Mouse (Mus musculus): Measurements from ENCODE around the gene 2200002J24Rik.
"Not testable (repeated sequence)": the region's sequence is repeated elsewhere in the genome, so short reads cannot be mapped to it uniquely, and the experiment has no call there.

Gene 2200002J24Rik

GRCm38 (mm10) chr7:30728739-30729395, 30.1 kb downstream of the 2200002J24Rik start:
- DNase-seq (ENCODE audit: low read depth, low spot score) = peak; percentile 44

GRCm38 (mm10) chr7:30729396-30730063, 30.8 kb downstream of the 2200002J24Rik start, which contains the start of gene Tmem147:
Gene Tmem147, minus strand, starts transcription at chr7:30729540.
- DNase-seq (ENCODE audit: low read depth, low spot score) = peak; percentile 96

DNA sequence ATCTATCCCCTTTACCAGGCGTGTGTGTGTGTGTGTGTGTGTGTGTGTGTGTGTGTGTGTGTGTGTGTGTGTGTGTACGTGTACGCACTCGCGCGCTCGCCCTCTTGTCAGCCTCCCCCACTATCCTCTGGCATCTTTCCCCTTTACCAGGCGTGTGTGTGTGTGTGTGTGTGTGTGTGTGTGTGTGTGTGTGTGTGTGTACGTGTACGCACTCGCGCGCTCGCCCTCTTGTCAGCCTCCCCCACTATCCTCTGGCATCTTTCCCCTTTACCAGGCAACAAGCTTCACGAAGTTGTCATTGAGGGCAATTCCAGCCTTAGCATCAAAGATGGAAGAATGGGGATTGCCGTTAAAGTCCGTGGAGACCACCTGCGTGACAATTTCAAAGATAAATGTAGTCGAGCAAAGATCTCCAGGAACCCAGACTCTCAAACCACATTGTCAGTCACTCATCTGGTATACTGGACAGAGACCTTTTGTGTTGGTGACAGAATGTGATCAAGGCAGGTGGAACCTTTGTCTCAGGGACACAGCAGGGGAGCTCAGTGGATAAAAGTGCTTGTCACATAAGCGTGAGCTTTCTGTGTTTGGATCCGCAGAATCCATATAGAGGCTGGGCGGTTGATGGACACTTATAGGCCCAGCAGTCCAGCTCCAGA, 31.5 kb downstream of the 2200002J24Rik start:
- DNase-seq (ENCODE audit: low read depth, low spot score) = peak; percentile 24

DNA sequence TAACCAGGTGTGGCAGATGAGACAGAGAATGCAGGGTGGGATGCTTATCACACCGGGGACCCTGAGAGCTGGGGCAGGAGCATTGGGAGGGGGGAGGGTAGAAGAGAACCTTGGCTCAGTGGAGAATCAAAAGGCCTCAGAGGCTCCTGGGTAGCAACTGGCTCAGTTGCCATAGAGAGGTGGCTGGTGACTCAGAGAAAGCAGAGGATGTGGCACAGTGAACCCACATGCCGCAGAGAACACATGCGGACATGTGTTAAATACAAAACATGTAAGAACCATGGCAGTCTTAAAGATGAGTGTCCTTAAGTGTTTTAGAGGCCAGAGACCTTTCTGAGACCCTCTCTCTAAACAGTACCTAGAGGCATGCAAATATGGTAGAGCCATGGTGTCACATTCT, 37.5 kb downstream of the 2200002J24Rik start:
- no peak for DNase-seq (ENCODE audit: low read depth, low spot score)

DNA sequence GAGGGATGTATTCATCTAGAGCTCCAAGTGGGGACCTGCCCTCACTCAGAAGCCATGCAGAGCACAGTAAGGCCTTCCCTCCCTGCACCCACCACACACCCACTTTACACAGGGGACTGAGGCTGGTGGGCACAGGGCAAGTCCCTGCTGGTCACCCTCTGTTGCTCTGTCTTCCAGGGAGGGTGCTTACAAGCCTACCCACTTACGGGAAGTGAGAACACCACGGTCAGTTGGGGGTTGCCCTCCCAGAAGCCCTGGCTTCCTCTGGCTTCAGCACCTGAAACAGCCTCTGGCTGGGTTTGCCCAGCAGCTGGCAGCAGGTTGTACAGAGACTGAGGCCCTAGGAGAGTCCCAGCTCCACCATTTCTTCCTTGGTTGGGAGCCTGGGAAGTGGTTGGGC, 43.8 kb downstream of the 2200002J24Rik start:
- not testable (repeated sequence) for DNase-seq (ENCODE audit: low read depth, low spot score)

DNA sequence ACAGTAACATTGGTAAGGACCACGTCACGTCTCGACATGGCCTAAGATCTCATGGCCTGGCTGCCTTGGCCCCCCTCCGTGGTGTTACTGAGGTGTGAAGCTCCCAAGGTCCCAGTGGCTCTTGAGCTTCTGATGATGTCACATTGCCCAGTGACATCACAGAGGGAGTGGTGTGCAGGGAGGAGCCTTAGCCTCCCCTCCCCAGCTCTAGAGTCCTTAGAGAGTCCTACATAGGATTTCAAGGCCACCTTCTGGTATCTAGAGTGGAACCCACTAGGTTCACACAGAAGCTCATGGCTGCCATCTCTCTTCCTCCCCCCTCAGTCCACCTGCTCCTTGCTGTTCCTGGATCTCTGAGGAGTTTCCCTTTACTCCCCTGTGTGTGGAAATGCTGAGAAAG, 44.9 kb downstream of the 2200002J24Rik start, which contains the start of gene Gapdhs:
Gene Gapdhs, minus strand, starts transcription at position 65 of the 400 bp plus-strand sequence.
- DNase-seq (ENCODE audit: low read depth, low spot score) = not testable (repeated sequence)

- DNase-seq (ENCODE audit: low read depth, low spot score) = no peak
Measured at GRCm38 (mm10) chr7:30744022-30744598, 45.4 kb downstream of the 2200002J24Rik start.

DNA sequence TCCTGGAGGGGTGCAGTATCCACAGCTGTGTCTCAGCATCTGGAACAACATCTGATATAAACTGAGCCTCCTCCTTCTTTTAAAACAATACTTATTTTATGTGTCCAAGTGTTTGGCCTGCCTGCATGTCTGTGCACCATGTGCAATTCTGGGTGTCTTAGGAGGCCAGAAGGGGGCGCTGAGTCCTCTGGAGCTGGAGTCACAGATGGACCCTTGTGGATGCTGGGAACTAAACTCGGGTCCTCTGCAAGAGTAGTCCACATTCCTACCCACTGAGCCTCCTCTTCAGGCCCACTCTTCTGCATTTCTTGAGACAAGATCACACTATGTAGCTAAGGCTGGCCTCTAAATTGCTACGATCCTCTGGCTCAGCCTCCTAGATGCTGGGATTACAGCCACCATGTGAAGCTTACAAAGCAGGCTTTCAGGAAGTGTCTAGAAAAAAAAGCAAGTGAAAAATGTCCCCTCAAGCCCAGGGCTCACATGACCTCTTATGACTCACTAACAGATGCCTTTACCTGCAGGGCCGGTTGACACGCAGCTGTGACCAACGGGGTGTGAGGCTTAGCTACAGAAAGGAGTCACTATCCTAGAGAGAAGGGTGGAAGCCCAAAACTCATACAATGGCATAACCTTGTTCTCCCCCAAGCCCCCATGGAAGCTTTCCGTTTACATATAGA, 48.9 kb downstream of the 2200002J24Rik start:
- DNase-seq (ENCODE audit: low read depth, low spot score) = no peak
